Mouse (Mus musculus): ENCODE data around the gene Zfand3. TPM values are rescaled to one million over a fixed set of nuclear protein-coding genes. Genes with fewer than 3 reads are reported as not detected.

The Zfand3 gene
- polyA plus RNA-seq, 1 experiment from 2014 or later: 64.4 TPM

DNA sequence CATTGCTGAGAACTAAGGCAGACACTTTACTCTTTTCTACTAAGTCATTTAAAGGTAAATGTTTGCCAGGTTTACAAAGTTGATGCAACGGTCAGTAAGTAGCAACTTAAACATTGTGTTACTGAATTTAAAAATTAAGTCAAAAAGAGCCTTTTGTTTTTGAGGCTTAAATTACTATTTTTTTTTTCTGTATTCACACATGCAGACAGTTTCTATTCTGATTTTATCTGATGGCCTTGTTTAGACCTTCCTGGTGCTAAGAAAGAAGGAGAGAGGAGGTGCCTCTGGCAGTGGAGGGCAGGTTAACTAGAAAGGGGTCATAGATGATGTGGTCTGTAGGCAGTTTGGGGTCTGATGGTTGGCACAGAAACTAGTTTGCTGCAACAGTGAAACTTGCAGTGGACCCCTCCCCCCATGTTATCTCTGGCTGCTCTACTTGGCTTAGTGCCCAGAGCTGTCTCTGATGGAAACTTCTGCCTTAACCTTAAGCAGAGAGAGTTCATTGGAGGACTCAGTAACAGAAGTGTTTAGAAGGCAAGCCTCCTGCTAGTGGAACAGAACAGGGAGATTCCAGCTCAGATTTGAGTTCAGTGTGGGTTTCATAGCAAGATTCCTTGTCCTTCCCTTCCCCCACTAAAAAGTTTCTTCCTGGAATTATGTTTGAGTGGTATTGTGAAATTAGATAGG is 23.0 kb downstream of the Zfand3 start:
- 59% methylated on average over 1 of the region's 1 CpGs for WGBS
- H3K4me3 ChIP-seq: peak overlapping the region; percentile 15; the same call in 1 of the 2 replicates

DNA sequence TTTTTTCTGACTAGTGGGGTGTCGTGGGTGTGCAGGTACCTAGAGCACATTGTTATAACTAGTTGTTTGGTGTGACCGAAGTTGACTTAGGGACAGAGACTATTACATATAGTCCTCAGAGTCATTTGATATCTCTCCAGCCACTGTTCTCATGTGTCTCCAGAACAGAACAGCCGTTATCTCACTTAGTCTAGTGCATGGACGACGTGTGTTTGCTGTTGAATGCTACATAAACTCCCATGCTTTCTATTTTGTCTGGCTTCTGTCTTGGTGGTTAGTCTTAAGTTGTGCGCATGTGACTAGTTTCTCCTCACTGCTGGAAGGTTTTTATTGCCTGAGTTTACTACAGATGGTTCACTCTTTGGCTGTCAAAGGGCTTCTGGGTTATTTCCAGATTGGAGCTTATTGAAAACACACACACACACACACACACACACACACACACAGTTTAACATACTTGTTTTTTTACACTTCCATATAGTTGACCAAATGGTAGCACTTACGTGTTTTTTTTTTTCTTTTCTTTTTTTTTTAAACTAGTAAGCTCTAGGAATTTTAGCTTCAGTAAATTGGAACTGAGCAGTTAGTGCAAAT is 25.2 kb downstream of the Zfand3 start:
- H3K4me1 ChIP-seq (replicated peaks): peaks cover 74% of the 10 kb centered on the region
- H3K4me2 ChIP-seq: no peak overlapping the region; the same call in 1 of the 2 replicates
- ATAC-seq (ENCODE audit: insufficient number of reproducible peaks, low FRiP score): no peak
- WGBS: 40% methylated on average over 7 of the region's 7 CpGs
- no peak overlapping the region for H3K9ac ChIP-seq
- no peak overlapping the region for H3K4me3 ChIP-seq
- H3K9me3 ChIP-seq (replicated peaks): no peaks in the 10 kb centered on the region
- no peaks in the 10 kb centered on the region for H3K36me3 ChIP-seq
- no peaks in the 10 kb centered on the region for H3K27me3 ChIP-seq (replicated peaks)
- H3K27ac ChIP-seq (ENCODE audit: poor library complexity, severe bottlenecking): peak overlapping the region; percentile 8; the same call in 1 of the 2 replicates

More for the DNA sequence above, 23.0 kb downstream of the Zfand3 start:
- Histone ChIP-seq H3K9ac (no peak overlapping the region), H3K9me3 (replicated peaks) (no peaks in the 10 kb centered on the region), H3K27ac (ENCODE audit: poor library complexity, severe bottlenecking) (peak overlapping the region; percentile 71), H3K27me3 (replicated peaks) (no peaks in the 10 kb centered on the region), H3K4me2 (peak overlapping the region; percentile 58), H3K4me1 (replicated peaks) (peaks cover 72% of the 10 kb centered on the region), H3K36me3 (no peaks in the 10 kb centered on the region)
- peak; percentile 78 for ATAC-seq (ENCODE audit: insufficient number of reproducible peaks, low FRiP score)

DNA sequence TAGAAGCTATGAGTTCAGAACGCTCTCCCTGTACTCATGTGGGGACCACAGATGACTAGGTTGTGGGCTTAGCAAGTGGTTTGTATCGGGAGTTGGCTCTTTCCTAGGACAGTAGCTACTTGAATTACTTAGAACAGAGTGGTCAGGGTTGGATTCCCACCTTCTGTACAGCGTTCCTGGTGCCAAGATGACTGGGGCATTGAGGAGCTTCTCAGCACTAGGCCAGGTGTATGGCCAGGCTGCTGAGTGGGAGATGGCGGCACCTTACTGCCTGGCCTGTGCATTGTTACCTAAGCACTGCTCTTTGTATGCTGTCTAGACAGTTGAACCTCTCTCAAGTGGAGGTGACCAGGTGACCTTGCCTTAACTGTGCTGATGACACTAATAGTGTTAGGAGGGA is 28.3 kb downstream of the Zfand3 start:
- Histone ChIP-seq H3K4me2 (no peak overlapping the region), H3K9ac (no peak overlapping the region), H3K36me3 (peaks cover 3% of the 10 kb centered on the region; the same call in 1 of the 2 replicates), H3K27me3 (replicated peaks) (no peaks in the 10 kb centered on the region), H3K4me1 (replicated peaks) (peaks cover 52% of the 10 kb centered on the region), H3K4me3 (no peak overlapping the region), H3K9me3 (replicated peaks) (no peaks in the 10 kb centered on the region), H3K27ac (ENCODE audit: poor library complexity, severe bottlenecking) (no peak overlapping the region)
- 85% methylated on average over 4 of the region's 4 CpGs for WGBS
- ATAC-seq (ENCODE audit: insufficient number of reproducible peaks, low FRiP score): no peak

DNA sequence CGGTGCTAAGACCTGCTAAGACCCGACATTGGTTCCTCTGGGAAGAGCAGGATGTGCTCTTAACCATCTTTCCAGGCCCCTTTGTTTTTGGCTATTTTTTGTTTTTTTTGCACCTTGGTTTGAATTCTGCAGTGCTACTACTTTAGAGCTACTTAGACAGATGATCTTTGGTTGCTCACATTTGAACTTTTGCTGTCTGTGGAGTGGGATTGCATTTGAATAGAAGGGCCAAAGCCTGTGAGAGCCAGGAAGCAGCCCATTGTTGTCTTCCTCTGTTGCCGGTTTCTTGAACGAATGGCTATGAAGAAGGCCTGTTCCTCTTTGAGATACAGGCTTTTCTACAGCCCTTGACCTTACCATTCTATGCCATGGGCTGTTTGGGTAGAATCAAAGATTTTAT is 29.5 kb downstream of the Zfand3 start:
- Histone ChIP-seq H3K4me2 (no peak overlapping the region), H3K9me3 (replicated peaks) (no peaks in the 10 kb centered on the region), H3K4me1 (replicated peaks) (peaks cover 44% of the 10 kb centered on the region), H3K9ac (no peak overlapping the region), H3K4me3 (no peak overlapping the region), H3K36me3 (peaks cover 3% of the 10 kb centered on the region; the same call in 1 of the 2 replicates), H3K27me3 (replicated peaks) (no peaks in the 10 kb centered on the region), H3K27ac (ENCODE audit: poor library complexity, severe bottlenecking) (no peak overlapping the region)
- WGBS: 62% methylated on average over 4 of the region's 4 CpGs
- ATAC-seq (ENCODE audit: insufficient number of reproducible peaks, low FRiP score): no peak

DNA sequence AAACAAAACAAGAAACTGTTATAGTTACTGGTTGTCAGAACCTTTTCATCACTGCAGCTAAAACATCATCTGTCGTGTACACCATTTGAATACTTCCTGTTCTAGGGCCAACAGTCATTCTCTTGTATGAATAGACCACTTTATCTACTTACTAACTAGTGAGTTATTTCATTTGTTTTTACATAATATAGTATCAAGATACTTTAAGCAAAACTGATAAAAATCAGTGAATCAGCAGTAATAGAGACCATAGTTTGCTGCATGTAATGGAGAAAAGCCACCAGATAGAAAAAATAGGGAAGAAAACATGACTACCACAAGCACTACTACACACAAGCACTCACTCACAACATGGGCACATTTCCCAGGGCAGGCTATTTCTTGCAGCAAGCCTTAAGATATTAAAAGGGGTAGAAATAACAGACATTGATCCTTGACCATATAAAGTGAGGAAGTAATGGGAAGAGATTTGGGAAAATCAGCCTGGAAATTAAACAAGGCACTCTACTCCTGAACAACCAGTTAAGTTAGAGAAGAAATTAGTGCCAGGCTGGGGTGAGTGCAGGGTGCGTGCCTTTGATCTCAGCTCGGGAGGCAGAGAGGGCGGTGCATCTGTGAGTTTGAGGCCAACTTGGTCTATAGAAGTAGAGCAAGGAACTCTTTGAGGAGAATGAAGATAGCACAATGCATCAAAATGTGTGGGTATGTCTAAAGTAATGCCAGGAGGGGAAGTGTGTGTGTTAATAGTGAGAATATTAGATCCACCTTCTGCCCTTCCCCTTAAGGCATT is 30.9 kb downstream of the Zfand3 start:
- Histone ChIP-seq H3K9ac (no peak overlapping the region), H3K4me2 (no peak overlapping the region), H3K27me3 (replicated peaks) (no peaks in the 10 kb centered on the region), H3K27ac (ENCODE audit: poor library complexity, severe bottlenecking) (no peak overlapping the region), H3K36me3 (peaks cover 3% of the 10 kb centered on the region; the same call in 1 of the 2 replicates), H3K9me3 (replicated peaks) (no peaks in the 10 kb centered on the region), H3K4me3 (no peak overlapping the region), H3K4me1 (replicated peaks) (peaks cover 31% of the 10 kb centered on the region)
- 65% methylated on average over 4 of the region's 4 CpGs for WGBS
- no peak for ATAC-seq (ENCODE audit: insufficient number of reproducible peaks, low FRiP score)

DNA sequence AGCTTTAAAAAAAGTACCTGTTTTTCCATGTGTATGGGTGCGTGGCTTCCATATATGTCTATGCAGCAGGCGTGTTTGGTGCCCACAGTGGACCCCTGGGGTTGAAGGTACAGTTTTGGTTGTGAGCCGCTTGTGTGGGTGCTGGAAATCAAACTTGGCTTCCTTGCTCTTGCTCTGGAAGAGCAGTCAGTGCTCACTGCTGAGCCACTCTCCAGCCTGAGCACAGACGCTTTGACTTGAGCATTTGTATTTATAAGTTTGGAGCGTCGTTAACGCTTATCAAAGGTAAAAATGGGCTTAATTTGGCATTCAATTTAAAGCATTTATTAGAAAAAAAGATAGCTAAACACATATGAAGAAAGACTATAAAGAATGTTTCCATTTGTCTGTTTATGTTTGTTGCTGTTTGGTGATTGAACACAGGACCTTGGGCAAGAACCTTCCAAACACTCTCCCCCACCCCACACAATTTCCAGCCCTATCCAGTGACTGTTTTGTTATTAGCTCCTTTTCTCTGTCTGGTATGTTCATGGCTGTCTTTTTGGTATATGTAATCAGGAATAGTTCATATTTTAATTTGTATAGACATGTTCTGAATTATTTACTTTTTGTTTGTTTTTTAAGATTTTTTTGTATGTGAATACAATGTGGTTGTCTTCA is 38.8 kb downstream of the Zfand3 start:
- ATAC-seq (ENCODE audit: insufficient number of reproducible peaks, low FRiP score): no peak
- no peaks in the 10 kb centered on the region for H3K36me3 ChIP-seq
- no peak overlapping the region for H3K27ac ChIP-seq (ENCODE audit: poor library complexity, severe bottlenecking)
- 90% methylated on average over 7 of the region's 7 CpGs for WGBS
- peaks cover 12% of the 10 kb centered on the region for H3K4me1 ChIP-seq (replicated peaks)
- H3K9ac ChIP-seq: no peak overlapping the region
- H3K9me3 ChIP-seq (replicated peaks): no peaks in the 10 kb centered on the region
- H3K27me3 ChIP-seq (replicated peaks): no peaks in the 10 kb centered on the region
- H3K4me2 ChIP-seq: no peak overlapping the region
- no peak overlapping the region for H3K4me3 ChIP-seq

DNA sequence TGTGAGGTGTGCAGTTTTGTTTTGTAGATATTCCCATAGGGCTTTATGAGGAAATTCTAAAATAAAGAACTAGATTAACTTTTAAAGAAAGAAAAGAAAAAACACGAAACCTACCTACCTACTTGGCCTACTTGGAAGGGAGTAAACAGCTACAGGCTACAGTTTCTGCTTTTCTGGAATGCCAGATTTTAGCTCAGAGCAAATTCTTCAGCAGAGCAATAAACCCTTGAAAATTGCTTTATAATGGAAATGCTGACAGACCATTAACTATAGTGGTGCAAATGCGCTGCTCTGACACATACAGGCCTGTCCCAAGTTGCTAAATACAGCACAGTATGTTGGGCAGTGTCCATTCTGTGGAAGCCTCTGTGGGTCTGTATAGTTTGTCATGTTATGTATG is 40.6 kb downstream of the Zfand3 start:
- ATAC-seq (ENCODE audit: insufficient number of reproducible peaks, low FRiP score): no peak
- H3K36me3 ChIP-seq: no peaks in the 10 kb centered on the region
- no peaks in the 10 kb centered on the region for H3K27me3 ChIP-seq (replicated peaks)
- no peaks in the 10 kb centered on the region for H3K9me3 ChIP-seq (replicated peaks)
- H3K4me1 ChIP-seq (replicated peaks): peaks cover 14% of the 10 kb centered on the region
- no peak overlapping the region for H3K9ac ChIP-seq
- no peak overlapping the region for H3K4me3 ChIP-seq
- no peak overlapping the region for H3K27ac ChIP-seq (ENCODE audit: poor library complexity, severe bottlenecking)
- H3K4me2 ChIP-seq: no peak overlapping the region
- 86% methylated on average over 2 of the region's 2 CpGs for WGBS

DNA sequence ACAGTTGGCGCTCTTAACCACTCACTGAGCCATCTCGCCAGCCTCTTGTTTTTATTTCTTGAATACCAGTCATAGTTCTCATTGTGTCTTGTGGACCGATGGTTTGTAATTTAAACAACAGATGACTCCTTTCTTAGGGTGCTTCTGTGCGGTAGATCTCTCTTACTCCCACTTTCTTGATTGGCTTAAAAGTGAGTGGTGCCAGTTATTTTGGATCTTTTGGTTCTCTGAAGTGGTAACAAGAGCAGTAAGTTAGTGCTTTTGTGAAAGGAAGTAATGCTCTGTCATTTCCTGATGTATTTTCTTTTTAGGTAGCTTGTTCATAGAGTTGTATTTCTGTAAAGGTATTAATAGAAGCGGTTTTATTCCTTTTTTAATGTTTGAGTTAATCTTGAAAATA is 42.1 kb downstream of the Zfand3 start:
- WGBS: 92% methylated on average over 5 of the region's 5 CpGs
- H3K27ac ChIP-seq (ENCODE audit: poor library complexity, severe bottlenecking): no peak overlapping the region
- H3K4me1 ChIP-seq (replicated peaks): peaks cover 21% of the 10 kb centered on the region
- no peaks in the 10 kb centered on the region for H3K9me3 ChIP-seq (replicated peaks)
- H3K4me2 ChIP-seq: no peak overlapping the region
- H3K27me3 ChIP-seq (replicated peaks): no peaks in the 10 kb centered on the region
- ATAC-seq (ENCODE audit: insufficient number of reproducible peaks, low FRiP score): no peak
- H3K36me3 ChIP-seq: no peaks in the 10 kb centered on the region
- no peak overlapping the region for H3K4me3 ChIP-seq
- no peak overlapping the region for H3K9ac ChIP-seq

DNA sequence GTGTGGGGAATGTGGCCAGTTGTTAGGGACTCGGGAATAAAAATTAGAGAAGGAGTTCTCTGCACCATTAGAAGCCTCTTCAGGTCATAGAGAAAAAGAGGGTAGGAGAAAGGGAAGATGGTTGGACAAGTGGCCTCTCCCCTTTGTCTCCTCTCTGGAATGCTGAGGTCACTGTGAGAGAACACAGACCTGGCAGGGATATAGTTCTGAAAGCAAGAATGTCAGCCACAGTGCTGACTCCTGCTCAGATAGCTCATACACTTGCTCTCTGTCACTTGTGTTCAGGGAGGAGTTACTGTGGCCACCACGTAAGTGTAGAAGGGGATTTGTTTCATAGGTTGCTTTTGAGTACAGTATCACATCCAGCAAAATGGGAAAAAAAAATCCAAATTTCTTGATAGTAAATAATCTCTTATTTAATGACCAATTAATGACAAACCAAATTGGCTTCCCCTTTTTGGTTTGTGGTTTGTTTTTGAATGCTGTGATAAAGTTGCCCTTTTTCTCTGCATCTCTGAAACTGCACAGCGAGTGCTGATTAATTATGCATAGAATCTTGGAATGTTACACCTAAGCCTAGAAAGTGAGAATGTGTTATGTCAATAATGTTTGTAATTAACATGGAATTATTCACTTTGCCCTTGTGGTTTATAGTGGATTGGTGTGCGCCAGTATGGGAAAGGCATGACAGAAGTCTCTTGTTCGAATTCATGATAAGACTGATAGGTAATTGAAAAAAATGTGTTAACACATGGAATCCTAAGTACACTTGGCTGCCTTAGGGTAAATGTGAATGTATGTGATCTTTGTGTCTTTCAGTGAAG is 47.2 kb downstream of the Zfand3 start:
- Histone ChIP-seq H3K27me3 (replicated peaks) (no peaks in the 10 kb centered on the region), H3K9ac (no peak overlapping the region), H3K4me2 (peak overlapping the region; percentile 23; the same call in 1 of the 2 replicates), H3K27ac (ENCODE audit: poor library complexity, severe bottlenecking) (peak overlapping the region; percentile 79), H3K4me3 (no peak overlapping the region), H3K36me3 (peaks cover 16% of the 10 kb centered on the region; the same call in 1 of the 2 replicates), H3K9me3 (replicated peaks) (no peaks in the 10 kb centered on the region), H3K4me1 (replicated peaks) (peaks cover 29% of the 10 kb centered on the region)
- 51% methylated on average over 5 of the region's 5 CpGs for WGBS
- ATAC-seq (ENCODE audit: insufficient number of reproducible peaks, low FRiP score): peak; percentile 57; the same call in 1 of the 2 replicates

DNA sequence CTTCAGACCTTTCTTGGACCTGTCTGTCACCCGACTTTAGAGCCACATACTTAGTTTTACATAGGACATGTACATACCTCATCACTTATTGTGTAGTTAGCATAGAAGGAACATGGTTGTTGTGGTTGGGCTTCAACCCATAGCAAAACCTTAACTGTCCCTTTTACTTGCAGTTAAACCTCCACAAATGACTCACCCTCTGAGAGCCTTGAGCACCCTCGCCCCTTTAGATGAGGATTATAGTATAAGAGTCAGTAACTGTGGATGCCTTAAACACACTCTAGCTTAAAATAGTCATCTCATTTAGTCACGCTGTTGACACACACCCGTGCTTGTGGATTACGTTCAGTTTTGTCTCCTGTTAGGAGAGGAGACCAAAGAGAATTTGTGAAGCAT is 47.8 kb downstream of the Zfand3 start:
- Histone ChIP-seq H3K36me3 (peaks cover 16% of the 10 kb centered on the region; the same call in 1 of the 2 replicates), H3K9ac (no peak overlapping the region), H3K9me3 (replicated peaks) (no peaks in the 10 kb centered on the region), H3K27ac (ENCODE audit: poor library complexity, severe bottlenecking) (peak overlapping the region; percentile 79), H3K4me3 (no peak overlapping the region), H3K4me1 (replicated peaks) (peaks cover 29% of the 10 kb centered on the region), H3K27me3 (replicated peaks) (no peaks in the 10 kb centered on the region), H3K4me2 (no peak overlapping the region)
- no peak for ATAC-seq (ENCODE audit: insufficient number of reproducible peaks, low FRiP score)
- WGBS: 63% methylated on average over 5 of the region's 5 CpGs

Data from heart, embryonic 12.5 days (tissue).